17 mouse cellular contexts compared by ENCODE assay signal in genomic region chr9:67429199-67429892, GRCm38 (mm10).
DNase-seq lines count a peak whose midpoint lies in the region; ATAC-seq and TF ChIP-seq lines count a peak whose summit lies in the region.
"Had no signal": no experiment of that assay in that cellular context is flagged by ENCODE, and none has a peak within 500 bp of the region (broad histone marks: within the 10 kb centered on the region; RNA-seq: fewer than 3 reads in every experiment).

No protein-coding gene starts in this region.

- no peaks in the 10 kb centered on the region for H3K79me2 ChIP-seq in heart, adult 2 months (replicated peaks; ENCODE audit: control insufficient read depth, insufficient read depth, low read length)

- no peak for TF ChIP-seq POLR2A in limb, embryonic 14.5 days (IDR thresholded peaks at IDR 0.05; ENCODE audit: borderline replicate concordance, extremely low read depth, insufficient read depth, insufficient read length)
- no peak for TF ChIP-seq POLR2A in heart, adult 2 months (IDR thresholded peaks at IDR 0.05; ENCODE audit: insufficient read depth, low read depth, low read length)

- WGBS in limb, embryonic 14.5 days: 42% methylated on average over 12 of the region's 12 CpGs
- WGBS in limb, embryonic 10.5 days: 73% methylated on average over 12 of the region's 12 CpGs
- WGBS in heart, adult 2 months: 33% methylated on average over 12 of the region's 12 CpGs
- 19% methylated on average over 12 of the region's 12 CpGs for WGBS in heart, postnatal 0 days

- no peak overlapping the region for H3K4me3 ChIP-seq in limb, embryonic 14.5 days (replicated peaks; ENCODE audit: low read length)
- H3K4me3 ChIP-seq in limb, embryonic 10.5 days: no peak overlapping the region
- H3K4me3 ChIP-seq in heart, adult 2 months: peak overlapping the region; percentile 4; the same call in 1 of the 2 replicates
- H3K4me3 ChIP-seq in heart, postnatal 0 days (ENCODE audit: low read depth, low read length): peak overlapping the region; percentile 31
- H3K4me3 ChIP-seq: embryonic facial prominence, embryonic 15.5 days; forebrain, embryonic 13.5 days; gastrocnemius, adult 2 months; hindbrain, embryonic 13.5 days; liver, embryonic 15.5 days; midbrain, embryonic 12.5 days had no signal

- no peaks in the 10 kb centered on the region for H3K27me3 ChIP-seq in limb, embryonic 14.5 days (ENCODE audit: control insufficient read depth, insufficient read depth, low read length)
- no peaks in the 10 kb centered on the region for H3K27me3 ChIP-seq in limb, embryonic 10.5 days (ENCODE audit: low read depth, poor library complexity, severe bottlenecking)
- no peaks in the 10 kb centered on the region for H3K27me3 ChIP-seq in heart, adult 2 months (ENCODE audit: control insufficient read depth, insufficient read depth, low read length)
- H3K27me3 ChIP-seq in heart, postnatal 0 days (ENCODE audit: control insufficient read depth, insufficient read depth, low read length): no peaks in the 10 kb centered on the region
- H3K27me3 ChIP-seq: embryonic facial prominence, embryonic 15.5 days; forebrain, embryonic 13.5 days; hindbrain, embryonic 13.5 days; liver, embryonic 15.5 days; midbrain, embryonic 12.5 days had no signal

- no peak overlapping the region for H3K27ac ChIP-seq in limb, embryonic 14.5 days (replicated peaks; ENCODE audit: low read depth, low read length)
- H3K27ac ChIP-seq in limb, embryonic 10.5 days: no peak overlapping the region
- no peak overlapping the region for H3K27ac ChIP-seq in heart, adult 2 months
- peak overlapping the region; percentile 78 for H3K27ac ChIP-seq in heart, postnatal 0 days (ENCODE audit: low read depth)
- H3K27ac ChIP-seq: embryonic facial prominence, embryonic 15.5 days; forebrain, embryonic 13.5 days; gastrocnemius, adult 2 months; hindbrain, embryonic 13.5 days; liver, embryonic 15.5 days; midbrain, embryonic 12.5 days had no signal

- no peaks in the 10 kb centered on the region for H3K4me1 ChIP-seq in limb, embryonic 14.5 days (ENCODE audit: control insufficient read depth, insufficient read depth, low read length)
- H3K4me1 ChIP-seq in limb, embryonic 10.5 days: peaks cover 14% of the 10 kb centered on the region
- no peaks in the 10 kb centered on the region for H3K4me1 ChIP-seq in heart, adult 2 months (ENCODE audit: control insufficient read depth, insufficient read depth, low read length)
- peaks cover 30% of the 10 kb centered on the region for H3K4me1 ChIP-seq in heart, postnatal 0 days (ENCODE audit: control insufficient read depth, insufficient read depth)
- H3K4me1 ChIP-seq: liver, embryonic 15.5 days; midbrain, embryonic 12.5 days had no signal

- TF ChIP-seq EP300 in heart, adult 2 months (IDR thresholded peaks at IDR 0.05; ENCODE audit: insufficient read depth, low read depth, low read length): no peak
- TF ChIP-seq EP300 in heart, postnatal 0 days (IDR thresholded peaks at IDR 0.05; ENCODE audit: low read depth): peak; percentile 69

- H3K9me3 ChIP-seq in limb, embryonic 14.5 days (ENCODE audit: control insufficient read depth, low read length): no peaks in the 10 kb centered on the region
- no peaks in the 10 kb centered on the region for H3K9me3 ChIP-seq in limb, embryonic 10.5 days (replicated peaks)
- H3K9me3 ChIP-seq in heart, postnatal 0 days (replicated peaks; ENCODE audit: control insufficient read depth, low read length): no peaks in the 10 kb centered on the region
- H3K9me3 ChIP-seq: embryonic facial prominence, embryonic 15.5 days; forebrain, embryonic 13.5 days; hindbrain, embryonic 13.5 days; liver, embryonic 15.5 days; midbrain, embryonic 12.5 days had no signal

- H3K9ac ChIP-seq in limb, embryonic 14.5 days (ENCODE audit: low read depth, low read length, severe bottlenecking): no peak overlapping the region
- no peak overlapping the region for H3K9ac ChIP-seq in heart, adult 2 months (ENCODE audit: low read depth, low read length)
- peak overlapping the region; percentile 18; the same call in 1 of the 2 replicates for H3K9ac ChIP-seq in heart, postnatal 0 days (replicated peaks; ENCODE audit: low read depth, low read length)
- H3K9ac ChIP-seq: embryonic facial prominence, embryonic 15.5 days; forebrain, embryonic 13.5 days; hindbrain, embryonic 13.5 days; liver, embryonic 15.5 days had no signal

- intact Hi-C loops in heart, adult 2 months (cut with DNase I): loop anchor here (5.0 kb wide), 1 partner anchor 203 kb away; no protein-coding TSS in a partner anchor
- intact Hi-C loops in left cerebral cortex, postnatal 14 days (cut with DNase I): no loop called here

- peak; percentile 51 for DNase-seq in limb, embryonic 14.5 days (ENCODE audit: low spot score)
- no peak for DNase-seq in limb, embryonic 10.5 days (ENCODE audit: low spot score)
- DNase-seq in heart, adult 2 months: peak in 1 of 2 experiments; percentile 13
- peak; percentile 62 for DNase-seq in heart, postnatal 0 days (ENCODE audit: low spot score)
- DNase-seq in lung, postnatal 4 days: peak; percentile 9 to 47
- no peak for DNase-seq in cerebellum, adult 9-10 months
- no peak for DNase-seq in left cerebral cortex, postnatal 14 days (ENCODE audit: low spot score in 2 of 2)
- DNase-seq: cerebellum, postnatal 14 days; gastrocnemius, adult 2 months; left cerebral cortex, postnatal 4 days had no signal

- ATAC-seq in limb, embryonic 14.5 days (ENCODE audit: low FRiP score, low read depth): no peak
- peak; percentile 81 for ATAC-seq in heart, postnatal 0 days (ENCODE audit: insufficient read depth, low read depth)
- no peak for ATAC-seq in megakaryocyte progenitor cell, adult 5-6 weeks (replicated peaks; ENCODE audit: poor library complexity)
- ATAC-seq: forebrain, embryonic 13.5 days; intestine, postnatal 0 days had no signal

- no peak for TF ChIP-seq CTCF in heart, adult 2 months (IDR thresholded peaks at IDR 0.05)
- TF ChIP-seq CTCF in heart, postnatal 0 days (IDR thresholded peaks at IDR 0.05; ENCODE audit: low read depth): no peak

- no peaks in the 10 kb centered on the region for H3K36me3 ChIP-seq in limb, embryonic 14.5 days (ENCODE audit: control insufficient read depth, insufficient read depth, low read length)
- H3K36me3 ChIP-seq in limb, embryonic 10.5 days: no peaks in the 10 kb centered on the region
- no peaks in the 10 kb centered on the region for H3K36me3 ChIP-seq in heart, adult 2 months (ENCODE audit: control insufficient read depth, insufficient read depth, low read length)
- H3K36me3 ChIP-seq in heart, postnatal 0 days (replicated peaks; ENCODE audit: control insufficient read depth, insufficient read depth, low read length): no peaks in the 10 kb centered on the region
- H3K36me3 ChIP-seq: embryonic facial prominence, embryonic 15.5 days; hindbrain, embryonic 13.5 days; liver, embryonic 15.5 days; midbrain, embryonic 12.5 days had no signal

- H3K4me2 ChIP-seq in limb, embryonic 14.5 days (replicated peaks; ENCODE audit: low read depth, low read length, severe bottlenecking): no peak overlapping the region
- peak overlapping the region; percentile 57 for H3K4me2 ChIP-seq in heart, postnatal 0 days (ENCODE audit: low read depth, low read length)
- H3K4me2 ChIP-seq: embryonic facial prominence, embryonic 15.5 days; forebrain, embryonic 13.5 days; hindbrain, embryonic 13.5 days; liver, embryonic 15.5 days; midbrain, embryonic 12.5 days had no signal

Comparison
In these comparisons a context has a peak if more than half of its experiments do, and no peak if none do; other contexts are left out.
1. DNase-seq: peak in limb, embryonic 14.5 days (single experiment), heart, postnatal 0 days (single experiment) and lung, postnatal 4 days (2 of 2); none in limb, embryonic 10.5 days (single experiment), cerebellum, adult 9-10 months (single experiment) and left cerebral cortex, postnatal 14 days (0 of 2).
2. H3K4me3 ChIP-seq: peak in heart, adult 2 months (single experiment) and heart, postnatal 0 days (single experiment); none in limb, embryonic 14.5 days (single experiment) and limb, embryonic 10.5 days (single experiment).